Mouse (Mus musculus): ENCODE data around the gene Lrrc46.

Lrrc46 gene

GRCm38 (mm10) chr11:97041022-97041899 is at the start of gene Lrrc46, which contains the start of gene Mrpl10:
Lrrc46 (minus strand) TSS chr11:97041407.
Mrpl10 (plus strand) TSS chr11:97041560.
- in situ Hi-C loops (cut with MboI, MseI) = no loop called here

- in situ Hi-C loops (cut with MboI, MseI) = no loop called here
Observed at GRCm38 (mm10) chr11:97086365-97086764, 45.2 kb upstream of the Lrrc46 start.

DNA sequence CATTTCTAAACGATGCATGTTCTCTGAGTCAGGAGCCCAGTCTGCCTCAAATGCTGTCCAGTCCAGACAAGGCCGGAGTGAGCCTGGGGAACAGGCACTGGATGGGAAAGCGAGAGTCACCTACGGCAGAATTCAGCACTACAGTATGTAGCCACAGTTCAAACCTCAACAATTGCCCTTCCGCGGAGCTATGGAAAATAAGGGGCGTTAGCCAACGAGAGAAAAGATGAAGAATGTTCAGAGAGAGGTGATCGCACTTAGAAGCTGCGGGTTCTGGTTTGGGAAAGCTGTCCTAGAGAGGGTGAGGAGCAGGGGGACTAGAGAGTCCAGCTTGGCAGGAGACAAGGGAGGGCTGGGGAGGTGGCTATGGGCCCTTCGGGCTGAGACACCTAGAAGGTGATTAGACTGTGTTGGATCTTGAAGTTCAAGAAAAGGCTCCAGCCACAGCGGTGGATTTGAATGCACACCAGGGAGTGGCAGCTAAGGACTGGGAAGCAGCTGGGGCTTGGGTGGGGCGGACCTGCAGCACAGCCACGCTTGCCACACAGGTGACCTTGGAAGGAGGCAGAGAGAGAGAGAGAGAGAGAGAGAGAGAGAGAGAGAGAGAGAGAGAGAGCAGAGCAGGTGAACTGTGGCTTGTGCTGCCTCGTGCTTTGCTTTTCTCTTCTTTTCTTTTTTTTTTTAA is 43.8 kb upstream of the Lrrc46 start:
- in situ Hi-C loops (cut with MboI, MseI) = no loop called here

- in situ Hi-C loops (cut with MboI, MseI) = no loop called here
Observed at GRCm38 (mm10) chr11:97083401-97084140, 42.4 kb upstream of the Lrrc46 start.

GRCm38 (mm10) chr11:97082977-97083376 is 41.8 kb upstream of the Lrrc46 start:
- in situ Hi-C loops (cut with MboI, MseI) = no loop called here

GRCm38 (mm10) chr11:97080291-97080690 is 39.1 kb upstream of the Lrrc46 start:
- in situ Hi-C loops (cut with MboI, MseI) = no loop called here

DNA sequence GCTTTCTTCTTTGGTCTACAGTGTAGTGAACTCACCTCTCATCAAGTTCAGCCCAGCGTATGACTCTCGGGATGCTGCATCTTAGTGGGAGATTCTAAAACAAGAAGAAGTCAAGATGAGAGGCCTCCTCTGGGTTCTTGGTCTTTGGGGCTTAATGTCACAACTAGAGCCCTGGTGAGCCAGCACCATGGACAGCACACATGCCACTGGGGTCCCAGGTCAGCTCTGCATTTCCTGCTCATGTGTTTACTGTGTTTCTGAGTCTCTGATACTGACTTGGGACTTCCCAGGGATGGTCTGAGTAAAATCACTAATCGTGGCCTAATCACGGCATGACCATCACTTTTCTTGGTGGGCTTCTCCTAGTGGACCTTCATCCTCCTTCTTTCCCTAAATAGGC is 37.5 kb upstream of the Lrrc46 start:
- in situ Hi-C loops (cut with MboI, MseI) = no loop called here

DNA sequence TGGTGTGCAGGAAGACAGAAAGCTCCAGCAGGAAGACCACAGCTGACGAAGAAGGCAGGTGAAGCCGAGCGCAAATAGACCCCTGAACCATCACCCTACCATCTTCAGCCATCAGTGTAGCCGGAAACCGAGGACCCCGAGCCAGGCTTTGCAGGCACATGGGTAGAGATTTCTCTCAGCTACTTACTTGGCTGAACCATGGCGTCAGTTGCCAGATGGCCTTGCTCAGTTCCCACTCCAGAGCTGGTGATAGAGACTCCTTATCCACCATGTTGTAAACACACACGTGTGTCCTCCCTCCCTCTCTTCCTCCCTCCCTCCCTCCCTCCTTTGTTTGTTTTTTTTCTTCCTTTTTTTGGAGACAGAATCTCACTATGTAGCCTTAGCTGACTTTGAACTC is 33.0 kb upstream of the Lrrc46 start:
- in situ Hi-C loops (cut with MboI, MseI) = no loop called here

- in situ Hi-C loops (cut with MboI, MseI) = no loop called here
Observed at GRCm38 (mm10) chr11:97072533-97072932, 31.3 kb upstream of the Lrrc46 start.

- in situ Hi-C loops (cut with MboI, MseI) = no loop called here
Observed at GRCm38 (mm10) chr11:97071129-97071528, 29.9 kb upstream of the Lrrc46 start.

- in situ Hi-C loops (cut with MboI, MseI) = no loop called here
Observed at GRCm38 (mm10) chr11:97069770-97070169, 28.6 kb upstream of the Lrrc46 start.

- in situ Hi-C loops (cut with MboI, MseI) = no loop called here
Observed at GRCm38 (mm10) chr11:97069333-97069732, 28.1 kb upstream of the Lrrc46 start.

- in situ Hi-C loops (cut with MboI, MseI) = no loop called here
Observed at GRCm38 (mm10) chr11:97066656-97067360, 25.6 kb upstream of the Lrrc46 start.

- in situ Hi-C loops (cut with MboI, MseI) = no loop called here
Observed at GRCm38 (mm10) chr11:97065538-97066295, 24.5 kb upstream of the Lrrc46 start.

DNA sequence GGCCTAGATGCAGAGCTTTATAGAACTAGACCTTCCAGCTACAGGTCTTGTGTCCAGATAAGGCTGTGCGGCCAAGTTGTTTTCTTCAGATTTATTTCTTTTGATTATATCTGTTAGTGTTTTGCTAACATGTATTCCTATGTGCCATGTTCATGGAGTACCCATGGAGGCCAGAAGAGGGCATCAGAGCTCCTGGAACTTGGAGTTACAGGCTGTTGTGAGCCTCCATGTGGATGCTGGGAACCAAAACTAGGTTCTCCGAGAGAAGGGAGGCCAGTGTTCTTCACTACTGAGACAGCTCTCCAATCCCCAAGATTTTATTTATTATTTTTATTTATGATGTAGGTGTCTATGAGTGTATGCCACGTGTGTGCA is 22.7 kb upstream of the Lrrc46 start:
- in situ Hi-C loops (cut with MboI, MseI) = no loop called here

- in situ Hi-C loops (cut with MboI, MseI) = no loop called here
Observed at GRCm38 (mm10) chr11:97063274-97063920, 22.2 kb upstream of the Lrrc46 start.

DNA sequence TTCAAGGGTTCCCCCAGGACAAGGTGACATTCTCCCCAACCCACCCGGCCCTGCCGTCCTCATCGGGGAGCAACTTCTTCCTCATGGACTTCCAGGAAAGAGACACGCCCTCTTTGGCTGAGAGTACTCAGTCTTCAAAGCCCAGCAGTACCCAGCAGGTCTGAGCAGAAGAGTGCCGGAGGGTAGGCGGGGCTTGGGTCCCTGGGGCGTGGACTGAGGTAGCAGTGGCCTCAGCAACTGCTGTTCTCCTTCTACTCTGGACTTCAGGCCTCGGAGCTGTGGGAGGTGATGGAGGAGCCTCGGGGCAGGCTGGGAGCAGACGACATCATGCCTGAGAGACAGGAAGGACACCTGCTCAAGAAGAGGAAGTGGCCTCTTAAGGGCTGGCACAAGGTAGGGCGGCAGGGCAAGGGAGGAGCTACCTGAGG is 11.0 kb upstream of the Lrrc46 start:
- in situ Hi-C loops (cut with MboI, MseI) = no loop called here

- in situ Hi-C loops (cut with MboI, MseI) = no loop called here
Observed at GRCm38 (mm10) chr11:97050944-97051586, 9.9 kb upstream of the Lrrc46 start.

- in situ Hi-C loops (cut with MboI, MseI) = no loop called here
Observed at GRCm38 (mm10) chr11:97050216-97050943, 9.2 kb upstream of the Lrrc46 start, which contains the start of gene Osbpl7. Osbpl7 (plus strand) TSS chr11:97050628.

All from T-helper 1 cell (primary cell).